Mouse (Mus musculus) neural tube, embryonic 11.5 days (tissue): ENCODE measurements around the gene Aprt. TPM values are rescaled to one million over a fixed set of nuclear protein-coding genes. Genes with fewer than 3 reads are reported as not detected.

ENCODE experiments used
- microRNA-seq: library from miRNA; unstranded; fragments of <30 nt; microRNA quantifications from one replicate; pipeline ENCODE4, GENCODE M21; 2016
- polyA plus RNA-seq: library from polyadenylated mRNA; unstranded; fragments of >200 nt; fragmentation: Nextera tagmentation; extraction: Ambion mirVana; gene quantifications from 2 replicates; pipeline ENCODE4 v1.2.1, GENCODE M21; 2014

Gene Aprt
- polyA plus RNA-seq, 1 experiment from 2014 or later = 243 TPM

Small RNAs within 50 kb of the gene (microRNA-seq; reads per million reads assigned to microRNA genes)
- not detected for gene Mir6396

Other genes starting within 250 kb of the Aprt start
- not detected in 2 replicates for gene Trhr2, start 216.2 kb downstream of the Aprt start, polyA plus RNA-seq
- gene Zc3h18, start 200.3 kb downstream of the Aprt start, polyA plus RNA-seq = 40.5 and 41.5 TPM in 2 replicates
- 0.57 TPM in 1 of 2 replicates, not detected in the other for gene Il17c, start 154.9 kb downstream of the Aprt start, polyA plus RNA-seq
- gene Cyba, start 144.0 kb downstream of the Aprt start, polyA plus RNA-seq = 52.5 and 57.7 TPM in 2 replicates
- gene Mvd, start 133.5 kb downstream of the Aprt start, polyA plus RNA-seq = 53.7 and 58.5 TPM in 2 replicates
- gene Snai3, start 116.2 kb downstream of the Aprt start, polyA plus RNA-seq = not detected in 2 replicates
- gene Rnf166, start 100.8 kb downstream of the Aprt start, polyA plus RNA-seq = 30.1 and 31.1 TPM in 2 replicates
- 62.0 and 76.9 TPM in 2 replicates for gene Ctu2, start 100.8 kb downstream of the Aprt start, polyA plus RNA-seq
- gene Piezo1, start 25.6 kb downstream of the Aprt start, polyA plus RNA-seq = 5.5 and 7.5 TPM in 2 replicates
- gene Cdt1, start 8.9 kb downstream of the Aprt start, polyA plus RNA-seq = 34.3 and 37.1 TPM in 2 replicates
- 5.4 and 6.6 TPM in 2 replicates for gene Galns, start 34.6 kb upstream of the Aprt start, polyA plus RNA-seq
- 55.6 and 59.7 TPM in 2 replicates for gene Trappc2l, start 34.7 kb upstream of the Aprt start, polyA plus RNA-seq
- not detected in 2 replicates for gene Pabpn1l, start 45.8 kb upstream of the Aprt start, polyA plus RNA-seq
- gene Cbfa2t3, start 122.2 kb upstream of the Aprt start, polyA plus RNA-seq = 7.5 and 8.5 TPM in 2 replicates
- 15.4 and 16.2 TPM in 2 replicates for gene Acsf3, start 198.6 kb upstream of the Aprt start, polyA plus RNA-seq